Mouse (Mus musculus) kidney, embryonic 16.5 days (tissue): ENCODE results near the gene Afap1. TPM values are rescaled to one million over a fixed set of nuclear protein-coding genes. Genes with fewer than 3 reads are reported as not detected.

ENCODE experiments used
- ATAC-seq: fragments of 200-750 bp; cut with Nextera tagmentation; 2 replicates; pipeline ENCODE4 v1.8.0; 2017; ENCODE audit warnings: moderate TSS enrichment; ENCODE audit not compliant: low FRiP score, low TSS enrichment
- H3K27ac ChIP-seq: fragments of 300-500 bp; sonication (generic); 2 replicates; pipeline ENCODE4 v1.5.1; 2014; ENCODE audit warnings: low read length
- H3K27me3 ChIP-seq: fragments of 300-500 bp; sonication (generic); 2 replicates; pipeline ENCODE4 v1.6.1; 2014; ENCODE audit warnings: low read length, control low read depth, mixed read lengths; ENCODE audit not compliant: insufficient read depth
- H3K36me3 ChIP-seq: fragments of 300-500 bp; sonication (generic); 2 replicates; pipeline ENCODE4 v1.6.1; 2014; ENCODE audit warnings: low read length, control low read depth, mixed read lengths; ENCODE audit not compliant: insufficient read depth
- H3K4me1 ChIP-seq: fragments of 300-500 bp; sonication (generic); 2 replicates; pipeline ENCODE4 v1.6.1; 2014; ENCODE audit warnings: low read length, control low read depth, mixed read lengths; ENCODE audit not compliant: insufficient read depth
- H3K4me2 ChIP-seq: fragments of 300-500 bp; sonication (generic); replicated peaks from 2 replicates; pipeline ENCODE4 v1.6.1; 2014; ENCODE audit warnings: low read depth, low read length
- H3K4me3 ChIP-seq: fragments of 300-500 bp; sonication (generic); 2 replicates; pipeline ENCODE4 v1.5.1; 2014; ENCODE audit warnings: mild to moderate bottlenecking, low read length
- H3K9ac ChIP-seq: fragments of 300-500 bp; sonication (generic); replicated peaks from 2 replicates; pipeline ENCODE4 v1.6.1; 2014; ENCODE audit warnings: low read length
- H3K9me3 ChIP-seq: fragments of 300-500 bp; sonication (generic); 2 replicates; pipeline ENCODE4 v1.6.1; 2016; ENCODE audit warnings: low read length, control low read depth
- WGBS: fragments of 180-500 bp; shearing (Covaris S2); extraction: QIAGEN DNeasy Blood & Tissue Kit; methylation state at CpG from one replicate; pipeline ENCODE4 v1.1.7; 2014; 5-methylcytosine and 5-hydroxymethylcytosine counted together
- polyA plus RNA-seq: library from polyadenylated mRNA; unstranded; fragments of >200 nt; fragmentation: Nextera tagmentation; extraction: Ambion mirVana; gene quantifications from 2 replicates; pipeline ENCODE4 v1.2.1, GENCODE M21; 2015

The Afap1 gene
- polyA plus RNA-seq, 1 experiment from 2014 or later, result 22.8 TPM

- WGBS, result 72% methylated on average over 4 of the region's 4 CpGs
- H3K27me3 ChIP-seq, result no peaks in the 10 kb centered on the region
- H3K4me3 ChIP-seq, result no peak overlapping the region
- peak overlapping the region; percentile 49; the same call in 1 of the 2 replicates for H3K27ac ChIP-seq
- no peak for ATAC-seq
- no peak overlapping the region for H3K9ac ChIP-seq
- peaks cover 66% of the 10 kb centered on the region for H3K4me1 ChIP-seq
- H3K9me3 ChIP-seq, result no peaks in the 10 kb centered on the region
- no peak overlapping the region for H3K4me2 ChIP-seq
- no peaks in the 10 kb centered on the region for H3K36me3 ChIP-seq
These were observed 2.8 kb downstream of the Afap1 start for GRCm38 (mm10) chr5:35895926-35896325.

GRCm38 (mm10) chr5:35896556-35896955, 3.4 kb downstream of the Afap1 start:
- Histone ChIP-seq H3K36me3 (no peaks in the 10 kb centered on the region), H3K9me3 (no peaks in the 10 kb centered on the region), H3K4me1 (peaks cover 72% of the 10 kb centered on the region), H3K27me3 (no peaks in the 10 kb centered on the region), H3K4me3 (no peak overlapping the region), H3K9ac (no peak overlapping the region), H3K27ac (no peak overlapping the region), H3K4me2 (no peak overlapping the region)
- 84% methylated on average over 4 of the region's 4 CpGs for WGBS
- no peak for ATAC-seq

GRCm38 (mm10) chr5:35897147-35897546, 4.0 kb downstream of the Afap1 start:
- H3K36me3 ChIP-seq, result no peaks in the 10 kb centered on the region
- no peak overlapping the region for H3K4me3 ChIP-seq
- H3K27me3 ChIP-seq, result no peaks in the 10 kb centered on the region
- 70% methylated on average over 4 of the region's 4 CpGs for WGBS
- no peak overlapping the region for H3K27ac ChIP-seq
- H3K4me1 ChIP-seq, result peaks cover 74% of the 10 kb centered on the region
- no peaks in the 10 kb centered on the region for H3K9me3 ChIP-seq
- H3K9ac ChIP-seq, result no peak overlapping the region
- ATAC-seq, result no peak
- no peak overlapping the region for H3K4me2 ChIP-seq

GRCm38 (mm10) chr5:35898114-35898513, 5.0 kb downstream of the Afap1 start:
- H3K4me1 ChIP-seq, result peaks cover 67% of the 10 kb centered on the region

GRCm38 (mm10) chr5:35898994-35899393, 5.9 kb downstream of the Afap1 start:
- peaks cover 73% of the 10 kb centered on the region for H3K4me1 ChIP-seq
- H3K36me3 ChIP-seq, result no peaks in the 10 kb centered on the region
- WGBS, result 82% methylated on average over 3 of the region's 3 CpGs
- no peak for ATAC-seq
- no peak overlapping the region for H3K4me3 ChIP-seq
- H3K27me3 ChIP-seq, result no peaks in the 10 kb centered on the region
- no peaks in the 10 kb centered on the region for H3K9me3 ChIP-seq
- H3K9ac ChIP-seq, result no peak overlapping the region
- peak overlapping the region; percentile 45; the same call in 1 of the 2 replicates for H3K27ac ChIP-seq
- H3K4me2 ChIP-seq, result no peak overlapping the region

More at GRCm38 (mm10) chr5:35898114-35898513, 5.0 kb downstream of the Afap1 start:
- Histone ChIP-seq H3K9me3 (no peaks in the 10 kb centered on the region), H3K9ac (no peak overlapping the region), H3K27ac (no peak overlapping the region), H3K36me3 (no peaks in the 10 kb centered on the region), H3K4me3 (no peak overlapping the region), H3K27me3 (no peaks in the 10 kb centered on the region), H3K4me2 (no peak overlapping the region)
- no peak for ATAC-seq
- WGBS, result 35% methylated on average over 4 of the region's 4 CpGs

GRCm38 (mm10) chr5:35900401-35901225, 7.5 kb downstream of the Afap1 start:
- peak overlapping the region; percentile 14; the same call in 1 of the 2 replicates for H3K9ac ChIP-seq
- peaks cover 77% of the 10 kb centered on the region for H3K4me1 ChIP-seq
- H3K36me3 ChIP-seq, result no peaks in the 10 kb centered on the region

GRCm38 (mm10) chr5:35901226-35901809, 8.2 kb downstream of the Afap1 start:
- peaks cover 74% of the 10 kb centered on the region for H3K4me1 ChIP-seq

More at GRCm38 (mm10) chr5:35900401-35901225, 7.5 kb downstream of the Afap1 start:
- Histone ChIP-seq H3K27ac (peak overlapping the region; percentile 93), H3K4me3 (peak overlapping the region; percentile 12; the same call in 1 of the 2 replicates), H3K27me3 (no peaks in the 10 kb centered on the region), H3K4me2 (peak overlapping the region; percentile 35), H3K9me3 (no peaks in the 10 kb centered on the region)
- WGBS, result 7% methylated on average over 10 of the region's 10 CpGs
- peak; percentile 76 for ATAC-seq

GRCm38 (mm10) chr5:35903456-35903855, 10.3 kb downstream of the Afap1 start:
- no peak for ATAC-seq
- Histone ChIP-seq H3K4me1 (peaks cover 77% of the 10 kb centered on the region), H3K9ac (no peak overlapping the region), H3K36me3 (no peaks in the 10 kb centered on the region), H3K27me3 (no peaks in the 10 kb centered on the region), H3K9me3 (no peaks in the 10 kb centered on the region), H3K27ac (peak overlapping the region; percentile 8; the same call in 1 of the 2 replicates), H3K4me2 (no peak overlapping the region), H3K4me3 (no peak overlapping the region)
- 65% methylated on average over 8 of the region's 8 CpGs for WGBS

More at GRCm38 (mm10) chr5:35901226-35901809, 8.2 kb downstream of the Afap1 start:
- H3K27ac ChIP-seq, result peak overlapping the region; percentile 93
- no peaks in the 10 kb centered on the region for H3K9me3 ChIP-seq
- peak overlapping the region; percentile 35 for H3K4me2 ChIP-seq
- H3K36me3 ChIP-seq, result no peaks in the 10 kb centered on the region
- ATAC-seq, result peak; percentile 25
- no peaks in the 10 kb centered on the region for H3K27me3 ChIP-seq
- H3K4me3 ChIP-seq, result peak overlapping the region; percentile 12; the same call in 1 of the 2 replicates
- 35% methylated on average over 12 of the region's 12 CpGs for WGBS
- H3K9ac ChIP-seq, result no peak overlapping the region

GRCm38 (mm10) chr5:35905283-35905682, 12.2 kb downstream of the Afap1 start:
- Histone ChIP-seq H3K9ac (no peak overlapping the region), H3K4me1 (peaks cover 80% of the 10 kb centered on the region)

GRCm38 (mm10) chr5:35907090-35907489, 14.0 kb downstream of the Afap1 start:
- Histone ChIP-seq H3K27ac (peak overlapping the region; percentile 87; the same call in 1 of the 2 replicates), H3K36me3 (no peaks in the 10 kb centered on the region), H3K27me3 (no peaks in the 10 kb centered on the region), H3K4me2 (no peak overlapping the region), H3K9me3 (no peaks in the 10 kb centered on the region), H3K4me1 (peaks cover 65% of the 10 kb centered on the region), H3K4me3 (no peak overlapping the region), H3K9ac (no peak overlapping the region)
- ATAC-seq, result no peak
- 51% methylated on average over 4 of the region's 4 CpGs for WGBS

More at GRCm38 (mm10) chr5:35905283-35905682, 12.2 kb downstream of the Afap1 start:
- Histone ChIP-seq H3K4me2 (no peak overlapping the region), H3K4me3 (no peak overlapping the region), H3K27me3 (no peaks in the 10 kb centered on the region), H3K9me3 (no peaks in the 10 kb centered on the region), H3K27ac (no peak overlapping the region), H3K36me3 (no peaks in the 10 kb centered on the region)
- WGBS, result 44% methylated on average over 8 of the region's 8 CpGs
- no peak for ATAC-seq
